ENCODE assay signal across 9 mouse cellular contexts in the genomic region with DNA sequence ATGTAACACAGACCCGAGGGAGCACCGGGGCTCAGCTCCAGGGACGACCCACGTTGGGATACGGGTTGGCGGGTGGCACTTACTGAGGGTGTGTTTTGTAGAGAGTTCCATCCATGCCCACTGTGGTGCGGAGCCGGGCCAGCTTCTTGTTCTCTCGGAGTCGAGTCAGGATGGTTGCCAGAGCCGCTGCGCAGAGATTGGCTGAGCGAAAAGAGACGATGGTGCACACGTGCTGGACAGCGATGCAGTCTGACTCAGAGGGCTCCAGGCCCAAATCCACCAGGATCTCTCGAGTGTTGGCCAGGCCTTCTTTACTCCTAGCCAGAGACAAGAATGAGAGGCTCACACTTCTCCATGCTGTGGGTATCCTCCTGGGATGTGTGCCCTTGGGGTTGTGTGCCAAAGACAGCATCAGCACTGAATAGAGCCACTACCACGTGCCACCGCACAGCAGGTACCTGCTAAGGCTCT. TPM values are rescaled to one million over a fixed set of nuclear protein-coding genes. Genes with fewer than 3 reads are reported as not detected.
DNase-seq lines count a peak whose midpoint lies in the region; ATAC-seq and TF ChIP-seq lines count a peak whose summit lies in the region.
"Had no signal": no experiment of that assay in that cellular context is flagged by ENCODE, and none has a peak within 500 bp of the region (broad histone marks: within the 10 kb centered on the region; RNA-seq: fewer than 3 reads in every experiment).

No protein-coding gene starts in this region.

- intact Hi-C loops in gastrocnemius, adult 2 months (cut with DNase I): no loop called here

- peak; percentile 62; the same call in 1 of the 2 replicates for ATAC-seq in limb, embryonic 15.5 days (ENCODE audit: insufficient number of reproducible peaks, low FRiP score, low TSS enrichment, low read depth)
- ATAC-seq in intestine, embryonic 16.5 days: no peak

- peaks cover 5% of the 10 kb centered on the region; the same call in 1 of the 2 replicates for H3K27me3 ChIP-seq in limb, embryonic 15.5 days
- 0 out of 2 replicates have a peak, but pooled peaks cover 8% of the 10 kb centered on the region for H3K27me3 ChIP-seq in limb, embryonic 10.5 days (ENCODE audit: low read depth, poor library complexity, severe bottlenecking)
- no peaks in the 10 kb centered on the region for H3K27me3 ChIP-seq in intestine, embryonic 16.5 days (replicated peaks; ENCODE audit: control insufficient read depth, insufficient read depth, low read length)

- no peak for TF ChIP-seq CTCF in brain, embryonic 14.5 days (IDR thresholded peaks at IDR 0.05; ENCODE audit: borderline replicate concordance, extremely low read depth, insufficient read depth, insufficient read length)
- no peak for TF ChIP-seq CTCF in gastrocnemius, adult 2 months (IDR thresholded peaks at IDR 0.05)

- peaks cover 8% of the 10 kb centered on the region for H3K4me1 ChIP-seq in limb, embryonic 15.5 days
- peaks cover 6% of the 10 kb centered on the region for H3K4me1 ChIP-seq in limb, embryonic 10.5 days
- H3K4me1 ChIP-seq in intestine, embryonic 16.5 days (ENCODE audit: control insufficient read depth, insufficient read depth, low read length): no peaks in the 10 kb centered on the region

- TF ChIP-seq POLR2A in brain, embryonic 14.5 days (IDR thresholded peaks at IDR 0.05; ENCODE audit: borderline replicate concordance, extremely low read depth, insufficient read depth, insufficient read length, poor library complexity, severe bottlenecking): no peak

- no peak for DNase-seq in limb, embryonic 10.5 days (ENCODE audit: low spot score)
- DNase-seq in brain, embryonic 14.5 days (ENCODE audit: low read depth): peak; percentile 29
- peak; percentile 66 for DNase-seq in gastrocnemius, adult 2 months
- DNase-seq in right cerebral cortex, postnatal 10 days (ENCODE audit: low spot score in 2 of 2): peak; percentile 63 to 71
- DNase-seq in adipocyte (ENCODE audit: low spot score): no peak
- DNase-seq in lung, postnatal 36 days: no peak
- DNase-seq: lung, postnatal 4 days had no signal

- H3K9ac ChIP-seq in limb, embryonic 15.5 days: no peak overlapping the region
- no peak overlapping the region for H3K9ac ChIP-seq in intestine, embryonic 16.5 days (ENCODE audit: low read depth, low read length)

- H3K9me3 ChIP-seq in limb, embryonic 15.5 days: no peaks in the 10 kb centered on the region
- H3K9me3 ChIP-seq in limb, embryonic 10.5 days (replicated peaks): no peaks in the 10 kb centered on the region
- H3K9me3 ChIP-seq in intestine, embryonic 16.5 days (ENCODE audit: control insufficient read depth, low read length): no peaks in the 10 kb centered on the region

- WGBS in limb, embryonic 15.5 days: 75% methylated on average over 19 of the region's 19 CpGs
- 86% methylated on average over 19 of the region's 19 CpGs for WGBS in limb, embryonic 10.5 days
- WGBS in intestine, embryonic 16.5 days: 78% methylated on average over 19 of the region's 19 CpGs

- no peak overlapping the region for H3K4me2 ChIP-seq in limb, embryonic 15.5 days
- no peak overlapping the region for H3K4me2 ChIP-seq in intestine, embryonic 16.5 days (ENCODE audit: low read depth, low read length)

- H3K4me3 ChIP-seq in limb, embryonic 15.5 days: no peak overlapping the region
- H3K4me3 ChIP-seq in limb, embryonic 10.5 days: no peak overlapping the region
- no peak overlapping the region; the same call in 1 of the 2 replicates for H3K4me3 ChIP-seq in gastrocnemius, adult 2 months
- no peak overlapping the region for H3K4me3 ChIP-seq in intestine, embryonic 16.5 days (ENCODE audit: low read length)

- H3K36me3 ChIP-seq in limb, embryonic 15.5 days: no peaks in the 10 kb centered on the region
- no peaks in the 10 kb centered on the region for H3K36me3 ChIP-seq in limb, embryonic 10.5 days
- no peaks in the 10 kb centered on the region for H3K36me3 ChIP-seq in intestine, embryonic 16.5 days (ENCODE audit: control insufficient read depth, insufficient read depth, low read length)

- H3K27ac ChIP-seq in limb, embryonic 15.5 days: 0 out of 2 replicates have a peak overlapping the region, but pooled peaks have one; percentile 17
- H3K27ac ChIP-seq in limb, embryonic 10.5 days: no peak overlapping the region
- H3K27ac ChIP-seq in gastrocnemius, adult 2 months: no peak overlapping the region
- H3K27ac ChIP-seq in intestine, embryonic 16.5 days (ENCODE audit: low read length): no peak overlapping the region

RNA-seq across cellular contexts. Expression of a gene that starts 20.6 kb away (rescaled TPM):
- 2.4 and 3.2 TPM in 2 replicates for polyA plus RNA-seq in limb, embryonic 15.5 days (2015; fragmentation: Nextera tagmentation; extraction: Ambion mirVana)
- 0.20 and 1.1 TPM in 2 replicates for polyA plus RNA-seq in limb, embryonic 10.5 days (2016; fragmentation: Nextera tagmentation; extraction: Ambion mirVana)
- 0.39 and 0.52 TPM in 2 replicates for polyA plus RNA-seq in brain, embryonic 14.5 days (2012; rRNA removed)
- total RNA-seq in gastrocnemius, adult 2 months (2021): not detected
- 45.8 and 56.1 TPM in 2 replicates for polyA plus RNA-seq in intestine, embryonic 16.5 days (2015; fragmentation: Nextera tagmentation; extraction: Ambion mirVana)

RNA-seq across cellular contexts. Expression of a gene that starts 22.0 kb away (rescaled TPM):
- 48.8 and 48.9 TPM in 2 replicates for polyA plus RNA-seq in limb, embryonic 15.5 days (2015; fragmentation: Nextera tagmentation; extraction: Ambion mirVana)
- polyA plus RNA-seq in limb, embryonic 10.5 days (2016; fragmentation: Nextera tagmentation; extraction: Ambion mirVana): 25.4 and 33.7 TPM in 2 replicates
- 59.0 and 98.8 TPM in 2 replicates for polyA plus RNA-seq in brain, embryonic 14.5 days (2012; rRNA removed)
- 1 to 10 TPM; 6.2 to 8.7 TPM for total RNA-seq in gastrocnemius, adult 2 months (2021)
- 25.5 and 27.6 TPM in 2 replicates for polyA plus RNA-seq in intestine, embryonic 16.5 days (2015; fragmentation: Nextera tagmentation; extraction: Ambion mirVana)

RNA-seq across cellular contexts. Expression of a gene that starts 47.6 kb away (rescaled TPM):
- polyA plus RNA-seq in limb, embryonic 15.5 days (2015; fragmentation: Nextera tagmentation; extraction: Ambion mirVana): 0.35 and 0.37 TPM in 2 replicates
- polyA plus RNA-seq in limb, embryonic 10.5 days (2016; fragmentation: Nextera tagmentation; extraction: Ambion mirVana): 0.89 and 1.1 TPM in 2 replicates
- polyA plus RNA-seq in brain, embryonic 14.5 days (2012; rRNA removed): 0.95 and 0.97 TPM in 2 replicates
- under 1 TPM; 0.11 to 0.13 TPM for total RNA-seq in gastrocnemius, adult 2 months (2021)
- 0.17 and 0.45 TPM in 2 replicates for polyA plus RNA-seq in intestine, embryonic 16.5 days (2015; fragmentation: Nextera tagmentation; extraction: Ambion mirVana)

RNA-seq across cellular contexts. Expression of a gene that starts 47.9 kb away (rescaled TPM):
- 22.6 and 22.8 TPM in 2 replicates for polyA plus RNA-seq in limb, embryonic 15.5 days (2015; fragmentation: Nextera tagmentation; extraction: Ambion mirVana)
- 30.9 and 31.6 TPM in 2 replicates for polyA plus RNA-seq in limb, embryonic 10.5 days (2016; fragmentation: Nextera tagmentation; extraction: Ambion mirVana)
- 28.3 and 29.9 TPM in 2 replicates for polyA plus RNA-seq in brain, embryonic 14.5 days (2012; rRNA removed)
- total RNA-seq in gastrocnemius, adult 2 months (2021): 10 to 100 TPM; 14.5 to 21.4 TPM
- 29.3 and 33.2 TPM in 2 replicates for polyA plus RNA-seq in intestine, embryonic 16.5 days (2015; fragmentation: Nextera tagmentation; extraction: Ambion mirVana)

Comparison
In these comparisons a context has a peak if more than half of its experiments do, and no peak if none do; other contexts are left out.
1. DNase-seq: peak in brain, embryonic 14.5 days (single experiment), gastrocnemius, adult 2 months (single experiment) and right cerebral cortex, postnatal 10 days (2 of 2); none in limb, embryonic 10.5 days (single experiment), adipocyte (single experiment) and lung, postnatal 36 days (single experiment).
2. RNA of a gene that starts 20.6 kb away (polyA plus RNA-seq): 45.8 to 56.1 TPM in intestine, embryonic 16.5 days; 2.4 to 3.2 TPM in limb, embryonic 15.5 days, 0.20 to 1.1 TPM in limb, embryonic 10.5 days and 0.39 to 0.52 TPM in brain, embryonic 14.5 days; every median in the first group is over 10 times any median in the second.